Mouse (Mus musculus): ENCODE results near the gene Tmem40.

Gene Tmem40

GRCm38 (mm10) chr6:115761995-115762756 is at the start of gene Tmem40:
Gene Tmem40, minus strand, starts transcription at chr6:115762410.
- in situ Hi-C loops (cut with MseI, MboI): no loop called here

GRCm38 (mm10) chr6:115811606-115812005 is 49.4 kb upstream of the Tmem40 start:
- in situ Hi-C loops (cut with MseI, MboI): no loop called here

GRCm38 (mm10) chr6:115808488-115809231 is 46.5 kb upstream of the Tmem40 start, which contains the start of gene Rpl32:
Gene Rpl32, minus strand, starts transcription at chr6:115808747.
- in situ Hi-C loops (cut with MseI, MboI): no loop called here

GRCm38 (mm10) chr6:115808196-115808487 is 45.9 kb upstream of the Tmem40 start:
- in situ Hi-C loops (cut with MseI, MboI): no loop called here

- in situ Hi-C loops (cut with MseI, MboI): no loop called here
These were observed 45.4 kb upstream of the Tmem40 start for GRCm38 (mm10) chr6:115807464-115808195.

- in situ Hi-C loops (cut with MseI, MboI): no loop called here
These were observed 42.4 kb upstream of the Tmem40 start for GRCm38 (mm10) chr6:115804432-115805192.

- in situ Hi-C loops (cut with MseI, MboI): no loop called here
These were observed 41.6 kb upstream of the Tmem40 start for GRCm38 (mm10) chr6:115803541-115804382.

- in situ Hi-C loops (cut with MseI, MboI): no loop called here
These were observed 39.6 kb upstream of the Tmem40 start for GRCm38 (mm10) chr6:115801811-115802210.

GRCm38 (mm10) chr6:115792691-115793215 is 30.5 kb upstream of the Tmem40 start:
- in situ Hi-C loops (cut with MseI, MboI): no loop called here

GRCm38 (mm10) chr6:115791842-115792686 is 29.9 kb upstream of the Tmem40 start:
- in situ Hi-C loops (cut with MseI, MboI): no loop called here

GRCm38 (mm10) chr6:115791016-115791415 is 28.8 kb upstream of the Tmem40 start:
- in situ Hi-C loops (cut with MseI, MboI): no loop called here

GRCm38 (mm10) chr6:115782781-115783180 is 20.6 kb upstream of the Tmem40 start:
- in situ Hi-C loops (cut with MseI, MboI): no loop called here

GRCm38 (mm10) chr6:115776363-115776762 is 14.2 kb upstream of the Tmem40 start:
- in situ Hi-C loops (cut with MseI, MboI): no loop called here

- in situ Hi-C loops (cut with MseI, MboI): no loop called here
These were observed 13.6 kb upstream of the Tmem40 start for GRCm38 (mm10) chr6:115775838-115776237.

- in situ Hi-C loops (cut with MseI, MboI): loop anchor here (5.0 kb wide), 2 partner anchors 37 to 77 kb away; no protein-coding TSS in a partner anchor
These were observed 12.3 kb upstream of the Tmem40 start, which contains the start of gene Cand2 for GRCm38 (mm10) chr6:115774501-115774921. Gene Cand2, plus strand, starts transcription at chr6:115774538.

- in situ Hi-C loops (cut with MseI, MboI): loop anchor here (5.0 kb wide), 2 partner anchors 37 to 77 kb away; no protein-coding TSS in a partner anchor
These were observed 11.8 kb upstream of the Tmem40 start for GRCm38 (mm10) chr6:115773966-115774413.

GRCm38 (mm10) chr6:115772604-115773003 is 10.4 kb upstream of the Tmem40 start:
- in situ Hi-C loops (cut with MseI, MboI): loop anchor here (5.0 kb wide), 2 partner anchors 35 to 75 kb away; no protein-coding TSS in a partner anchor

GRCm38 (mm10) chr6:115772201-115772600 is 10.0 kb upstream of the Tmem40 start:
- in situ Hi-C loops (cut with MseI, MboI): loop anchor here (5.0 kb wide), 2 partner anchors 35 to 75 kb away; no protein-coding TSS in a partner anchor

GRCm38 (mm10) chr6:115770852-115771251 is 8.6 kb upstream of the Tmem40 start:
- in situ Hi-C loops (cut with MseI, MboI): loop anchor here (5.0 kb wide), 2 partner anchors 34 to 74 kb away; no protein-coding TSS in a partner anchor

Data from mouse trophoblast stem cell (cell line).